Mouse (Mus musculus): ENCODE measurements around the gene Dlx1. TPM values are rescaled to one million over a fixed set of nuclear protein-coding genes. Genes with fewer than 3 reads are reported as not detected.

Gene Dlx1
- total RNA-seq, 2 experiments from 2014 or later: 0.11 TPM; not detected in 1

- H3K4me3 ChIP-seq: peak overlapping the region; percentile 65
- DNase-seq: no peak
- intact Hi-C loops (cut with DNase I): loop anchor here (1.0 kb wide), 1 partner anchor 236 kb away; no protein-coding TSS in a partner anchor
- H3K27ac ChIP-seq: no peak overlapping the region
- no peak for TF ChIP-seq CTCF (IDR thresholded peaks at IDR 0.05)
Observed at GRCm38 (mm10) chr2:71581488-71581887, 53.6 kb downstream of the Dlx1 start.

Other genes starting within 250 kb of the Dlx1 start
- gene Slc25a12, start 160.4 kb upstream of the Dlx1 start, total RNA-seq (2021): 100 to 1,000 TPM; 344 to 471 TPM
- 10 to 100 TPM; 18.0 to 21.3 TPM for gene Hat1, start 139.2 kb upstream of the Dlx1 start, total RNA-seq (2021)
- 10 to 100 TPM; 29.0 to 32.8 TPM for gene Metap1d, start 74.8 kb upstream of the Dlx1 start, total RNA-seq (2021)
- gene Dlx2, start 18.6 kb downstream of the Dlx1 start, total RNA-seq (2021): not detected
- 10 to 100 TPM; 13.1 to 21.8 TPM for gene Itga6, start 217.5 kb downstream of the Dlx1 start, total RNA-seq (2021)

All from gastrocnemius, adult 2 months (tissue).